Mouse (Mus musculus): ENCODE measurements around the gene Stra6. TPM values are rescaled to one million over a fixed set of nuclear protein-coding genes. Genes with fewer than 3 reads are reported as not detected.

Gene Stra6
- polyA plus RNA-seq, 1 experiment from 2014 or later, result 8.6 TPM

- no peak overlapping the region for H3K4me2 ChIP-seq (ENCODE audit: low read length)
- H3K9me3 ChIP-seq (ENCODE audit: control insufficient read depth, low read length), result peaks cover 7% of the 10 kb centered on the region; the same call in 1 of the 2 replicates
- ATAC-seq (replicated peaks; ENCODE audit: low FRiP score, low TSS enrichment, low read depth), result no peak
- H3K4me3 ChIP-seq (ENCODE audit: low read depth, low read length), result no peak overlapping the region
- no peak overlapping the region for H3K9ac ChIP-seq (ENCODE audit: low read length)
- no peaks in the 10 kb centered on the region for H3K36me3 ChIP-seq (ENCODE audit: control insufficient read depth, insufficient read depth, low read length)
- H3K27me3 ChIP-seq (replicated peaks; ENCODE audit: control insufficient read depth, insufficient read depth, low read length), result no peaks in the 10 kb centered on the region
- WGBS, result 76% methylated on average over 3 of the region's 3 CpGs
- no peak overlapping the region for H3K27ac ChIP-seq (ENCODE audit: low read depth)
- DNase-seq (ENCODE audit: low spot score), result no peak
- peaks cover 26% of the 10 kb centered on the region for H3K4me1 ChIP-seq (replicated peaks; ENCODE audit: control insufficient read depth, insufficient read depth, low read length)
Measured at GRCm38 (mm10) chr9:58162173-58162572, 98.6 kb downstream of the Stra6 start.

- H3K36me3 ChIP-seq (ENCODE audit: control insufficient read depth, insufficient read depth, low read length), result no peaks in the 10 kb centered on the region
- no peak overlapping the region for H3K4me2 ChIP-seq (ENCODE audit: low read length)
- no peaks in the 10 kb centered on the region for H3K27me3 ChIP-seq (replicated peaks; ENCODE audit: control insufficient read depth, insufficient read depth, low read length)
- H3K4me3 ChIP-seq (ENCODE audit: low read depth, low read length), result no peak overlapping the region
- no peak overlapping the region for H3K27ac ChIP-seq (ENCODE audit: low read depth)
- ATAC-seq (replicated peaks; ENCODE audit: low FRiP score, low TSS enrichment, low read depth) (no peak), DNase-seq (ENCODE audit: low spot score) (no peak)
- peaks cover 19% of the 10 kb centered on the region for H3K4me1 ChIP-seq (replicated peaks; ENCODE audit: control insufficient read depth, insufficient read depth, low read length)
- peaks cover 7% of the 10 kb centered on the region; the same call in 1 of the 2 replicates for H3K9me3 ChIP-seq (ENCODE audit: control insufficient read depth, low read length)
- no peak overlapping the region for H3K9ac ChIP-seq (ENCODE audit: low read length)
- WGBS, result 71% methylated on average over 5 of the region's 5 CpGs
Measured at GRCm38 (mm10) chr9:58163146-58163545, 99.6 kb downstream of the Stra6 start.

DNA sequence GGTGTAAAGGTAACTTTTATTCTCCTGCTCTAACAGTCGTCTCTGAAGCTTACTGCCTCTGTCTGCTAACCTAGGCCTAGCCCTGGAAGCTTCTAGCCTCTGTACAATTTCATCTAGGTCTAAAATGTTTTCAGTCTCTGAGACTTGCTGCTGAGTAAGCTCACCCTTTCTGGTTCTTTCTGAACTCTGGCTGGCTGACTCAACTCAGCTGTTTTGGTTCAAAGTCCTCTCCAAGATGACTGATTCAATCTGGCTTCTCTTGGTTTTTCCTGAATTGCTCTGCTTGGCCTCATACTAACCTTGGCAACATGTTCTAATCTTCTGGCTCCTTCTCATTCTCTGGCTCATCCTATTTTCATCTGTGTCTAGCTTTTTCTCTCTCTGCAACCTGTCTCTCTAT, 102.2 kb downstream of the Stra6 start:
- peaks cover 1% of the 10 kb centered on the region; the same call in 1 of the 2 replicates for H3K4me1 ChIP-seq (replicated peaks; ENCODE audit: control insufficient read depth, insufficient read depth, low read length)
- 78% methylated on average over 1 of the region's 1 CpGs for WGBS

DNA sequence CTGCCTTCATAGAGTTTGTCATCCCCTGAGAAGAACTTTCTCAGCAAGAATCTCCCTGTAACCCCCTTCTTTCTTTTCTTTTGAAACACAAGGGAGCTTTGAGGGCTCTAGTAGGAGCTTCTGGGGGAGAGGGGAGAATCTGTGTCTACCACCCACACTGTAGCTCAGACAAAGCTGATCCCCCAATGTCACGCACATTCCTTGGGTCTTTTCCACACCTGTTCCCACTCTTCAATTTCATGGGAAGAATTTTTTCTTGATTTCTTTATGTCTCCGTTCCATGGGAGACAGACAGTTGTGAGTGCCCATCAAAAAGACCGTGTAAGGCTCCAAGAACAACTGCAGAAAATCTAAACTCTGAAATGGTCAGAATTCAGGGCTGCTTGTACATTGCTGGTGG, 105.3 kb downstream of the Stra6 start:
- peaks cover 7% of the 10 kb centered on the region; the same call in 1 of the 2 replicates for H3K9me3 ChIP-seq (ENCODE audit: control insufficient read depth, low read length)
- H3K27ac ChIP-seq (ENCODE audit: low read depth), result no peak overlapping the region
- WGBS, result 76% methylated on average over 3 of the region's 3 CpGs
- no peaks in the 10 kb centered on the region for H3K27me3 ChIP-seq (replicated peaks; ENCODE audit: control insufficient read depth, insufficient read depth, low read length)
- no peak overlapping the region for H3K9ac ChIP-seq (ENCODE audit: low read length)
- no peak overlapping the region for H3K4me2 ChIP-seq (ENCODE audit: low read length)
- no peaks in the 10 kb centered on the region for H3K4me1 ChIP-seq (replicated peaks; ENCODE audit: control insufficient read depth, insufficient read depth, low read length)
- ATAC-seq (replicated peaks; ENCODE audit: low FRiP score, low TSS enrichment, low read depth) (no peak), DNase-seq (ENCODE audit: low spot score) (no peak)
- H3K4me3 ChIP-seq (ENCODE audit: low read depth, low read length), result no peak overlapping the region
- H3K36me3 ChIP-seq (ENCODE audit: control insufficient read depth, insufficient read depth, low read length), result no peaks in the 10 kb centered on the region

More for the DNA sequence above, 102.2 kb downstream of the Stra6 start:
- peaks cover 7% of the 10 kb centered on the region; the same call in 1 of the 2 replicates for H3K9me3 ChIP-seq (ENCODE audit: control insufficient read depth, low read length)
- ATAC-seq (replicated peaks; ENCODE audit: low FRiP score, low TSS enrichment, low read depth) (no peak), DNase-seq (ENCODE audit: low spot score) (no peak)
- no peak overlapping the region for H3K27ac ChIP-seq (ENCODE audit: low read depth)
- H3K4me3 ChIP-seq (ENCODE audit: low read depth, low read length), result no peak overlapping the region
- H3K27me3 ChIP-seq (replicated peaks; ENCODE audit: control insufficient read depth, insufficient read depth, low read length), result no peaks in the 10 kb centered on the region
- no peak overlapping the region for H3K4me2 ChIP-seq (ENCODE audit: low read length)
- no peak overlapping the region for H3K9ac ChIP-seq (ENCODE audit: low read length)
- H3K36me3 ChIP-seq (ENCODE audit: control insufficient read depth, insufficient read depth, low read length), result no peaks in the 10 kb centered on the region

GRCm38 (mm10) chr9:58169426-58169825, 105.8 kb downstream of the Stra6 start:
- Histone ChIP-seq H3K27me3 (replicated peaks; ENCODE audit: control insufficient read depth, insufficient read depth, low read length) (no peaks in the 10 kb centered on the region), H3K27ac (ENCODE audit: low read depth) (no peak overlapping the region), H3K36me3 (ENCODE audit: control insufficient read depth, insufficient read depth, low read length) (no peaks in the 10 kb centered on the region), H3K4me3 (ENCODE audit: low read depth, low read length) (no peak overlapping the region), H3K9ac (ENCODE audit: low read length) (no peak overlapping the region), H3K4me2 (ENCODE audit: low read length) (no peak overlapping the region), H3K4me1 (replicated peaks; ENCODE audit: control insufficient read depth, insufficient read depth, low read length) (no peaks in the 10 kb centered on the region), H3K9me3 (ENCODE audit: control insufficient read depth, low read length) (peaks cover 7% of the 10 kb centered on the region; the same call in 1 of the 2 replicates)
- DNase-seq (ENCODE audit: low spot score), result no peak
- ATAC-seq (replicated peaks; ENCODE audit: low FRiP score, low TSS enrichment, low read depth), result no peak
- WGBS, result 86% methylated on average over 6 of the region's 6 CpGs

- no peak overlapping the region for H3K4me2 ChIP-seq (ENCODE audit: low read length)
- H3K27ac ChIP-seq (ENCODE audit: low read depth), result no peak overlapping the region
- H3K36me3 ChIP-seq (ENCODE audit: control insufficient read depth, insufficient read depth, low read length), result no peaks in the 10 kb centered on the region
- no peak for ATAC-seq (replicated peaks; ENCODE audit: low FRiP score, low TSS enrichment, low read depth)
- no peaks in the 10 kb centered on the region for H3K27me3 ChIP-seq (replicated peaks; ENCODE audit: control insufficient read depth, insufficient read depth, low read length)
- DNase-seq (ENCODE audit: low spot score), result no peak
- no peak overlapping the region for H3K9ac ChIP-seq (ENCODE audit: low read length)
- 50% methylated on average over 2 of the region's 2 CpGs for WGBS
- no peaks in the 10 kb centered on the region for H3K9me3 ChIP-seq (ENCODE audit: control insufficient read depth, low read length)
- peaks cover 13% of the 10 kb centered on the region; the same call in 1 of the 2 replicates for H3K4me1 ChIP-seq (replicated peaks; ENCODE audit: control insufficient read depth, insufficient read depth, low read length)
- H3K4me3 ChIP-seq (ENCODE audit: low read depth, low read length), result no peak overlapping the region
Measured at GRCm38 (mm10) chr9:58172863-58173262, 109.3 kb downstream of the Stra6 start.

DNA sequence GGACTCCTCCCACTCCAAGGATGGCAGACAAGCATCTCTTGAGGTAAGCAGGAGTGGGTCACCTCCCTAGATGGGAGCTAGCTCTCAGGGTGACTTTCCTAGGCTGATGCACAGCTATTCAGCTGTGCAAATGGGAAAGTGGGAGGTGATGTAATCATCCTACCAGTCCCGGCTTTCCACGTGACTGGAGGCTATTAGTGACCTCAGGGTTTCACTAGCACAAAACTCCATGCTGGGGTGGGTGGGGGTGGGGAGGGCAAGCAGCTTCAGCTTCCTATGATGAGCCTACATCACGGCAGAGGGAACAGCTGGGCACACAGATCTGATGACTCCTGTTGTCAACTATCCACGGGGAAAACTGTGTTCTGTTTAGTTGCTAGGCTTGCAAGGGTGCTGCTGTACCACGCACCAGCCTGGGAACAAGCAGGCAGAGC, 111.2 kb downstream of the Stra6 start:
- no peak overlapping the region for H3K9ac ChIP-seq (ENCODE audit: low read length)
- H3K27ac ChIP-seq (ENCODE audit: low read depth), result peak overlapping the region; percentile 40; the same call in 1 of the 2 replicates
- H3K4me2 ChIP-seq (ENCODE audit: low read length), result no peak overlapping the region
- H3K4me3 ChIP-seq (ENCODE audit: low read depth, low read length), result no peak overlapping the region
- ATAC-seq (replicated peaks; ENCODE audit: low FRiP score, low TSS enrichment, low read depth) (no peak), DNase-seq (ENCODE audit: low spot score) (no peak)
- 32% methylated on average over 5 of the region's 5 CpGs for WGBS
- peaks cover 13% of the 10 kb centered on the region; the same call in 1 of the 2 replicates for H3K4me1 ChIP-seq (replicated peaks; ENCODE audit: control insufficient read depth, insufficient read depth, low read length)
- H3K36me3 ChIP-seq (ENCODE audit: control insufficient read depth, insufficient read depth, low read length), result no peaks in the 10 kb centered on the region
- H3K27me3 ChIP-seq (replicated peaks; ENCODE audit: control insufficient read depth, insufficient read depth, low read length), result no peaks in the 10 kb centered on the region
- H3K9me3 ChIP-seq (ENCODE audit: control insufficient read depth, low read length), result no peaks in the 10 kb centered on the region

- H3K27ac ChIP-seq (ENCODE audit: low read depth), result peak overlapping the region; percentile 40
- ATAC-seq (replicated peaks; ENCODE audit: low FRiP score, low TSS enrichment, low read depth), result no peak
Measured at GRCm38 (mm10) chr9:58175745-58176487, 112.3 kb downstream of the Stra6 start.

GRCm38 (mm10) chr9:58177165-58177564, 113.6 kb downstream of the Stra6 start:
- Histone ChIP-seq H3K27me3 (replicated peaks; ENCODE audit: control insufficient read depth, insufficient read depth, low read length) (no peaks in the 10 kb centered on the region), H3K4me1 (replicated peaks; ENCODE audit: control insufficient read depth, insufficient read depth, low read length) (peaks cover 13% of the 10 kb centered on the region; the same call in 1 of the 2 replicates), H3K36me3 (ENCODE audit: control insufficient read depth, insufficient read depth, low read length) (no peaks in the 10 kb centered on the region), H3K9me3 (ENCODE audit: control insufficient read depth, low read length) (no peaks in the 10 kb centered on the region), H3K27ac (ENCODE audit: low read depth) (no peak overlapping the region), H3K4me3 (ENCODE audit: low read depth, low read length) (no peak overlapping the region), H3K4me2 (ENCODE audit: low read length) (no peak overlapping the region), H3K9ac (ENCODE audit: low read length) (no peak overlapping the region)
- 80% methylated on average over 4 of the region's 4 CpGs for WGBS
- DNase-seq (ENCODE audit: low spot score) (no peak), ATAC-seq (replicated peaks; ENCODE audit: low FRiP score, low TSS enrichment, low read depth) (no peak)

More at GRCm38 (mm10) chr9:58175745-58176487, 112.3 kb downstream of the Stra6 start:
- no peak overlapping the region for H3K4me2 ChIP-seq (ENCODE audit: low read length)
- no peaks in the 10 kb centered on the region for H3K36me3 ChIP-seq (ENCODE audit: control insufficient read depth, insufficient read depth, low read length)
- no peaks in the 10 kb centered on the region for H3K9me3 ChIP-seq (ENCODE audit: control insufficient read depth, low read length)
- no peaks in the 10 kb centered on the region for H3K27me3 ChIP-seq (replicated peaks; ENCODE audit: control insufficient read depth, insufficient read depth, low read length)
- H3K4me1 ChIP-seq (replicated peaks; ENCODE audit: control insufficient read depth, insufficient read depth, low read length), result peaks cover 13% of the 10 kb centered on the region; the same call in 1 of the 2 replicates
- 25% methylated on average over 5 of the region's 5 CpGs for WGBS
- H3K4me3 ChIP-seq (ENCODE audit: low read depth, low read length), result no peak overlapping the region
- no peak overlapping the region for H3K9ac ChIP-seq (ENCODE audit: low read length)
- DNase-seq (ENCODE audit: low spot score), result no peak
